Mouse (Mus musculus): ENCODE measurements around the gene Armh2.

The Armh2 gene

GRCm38 (mm10) chr13:24741028-24741427, at the start of gene Armh2:
Armh2 (plus strand) TSS chr13:24741232.
- DNase-seq = no peak

GRCm38 (mm10) chr13:24693312-24693711, 47.7 kb upstream of the Armh2 start:
- no peak for DNase-seq

- DNase-seq = no peak
These were observed 42.3 kb upstream of the Armh2 start for GRCm38 (mm10) chr13:24698746-24699145.

DNA sequence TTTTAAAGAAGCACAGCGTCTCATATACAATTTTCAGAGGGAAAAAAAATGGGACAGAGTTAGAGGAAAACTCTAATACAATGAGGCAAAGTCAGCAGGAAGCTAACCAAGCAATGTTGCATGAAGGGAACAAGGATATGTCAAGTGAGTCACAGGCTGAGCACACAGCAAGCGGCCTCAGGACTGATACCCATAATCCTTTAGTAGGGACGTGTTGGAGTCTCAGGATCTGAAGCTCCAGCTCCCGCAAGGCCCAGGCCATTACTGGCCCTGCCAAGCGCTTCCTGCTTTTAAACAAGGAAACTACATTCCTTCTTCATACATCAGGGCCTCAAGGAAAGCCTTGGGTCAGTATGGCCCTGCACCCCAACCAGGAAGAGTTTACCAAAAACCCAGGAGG, 38.9 kb upstream of the Armh2 start:
- no peak for DNase-seq

DNA sequence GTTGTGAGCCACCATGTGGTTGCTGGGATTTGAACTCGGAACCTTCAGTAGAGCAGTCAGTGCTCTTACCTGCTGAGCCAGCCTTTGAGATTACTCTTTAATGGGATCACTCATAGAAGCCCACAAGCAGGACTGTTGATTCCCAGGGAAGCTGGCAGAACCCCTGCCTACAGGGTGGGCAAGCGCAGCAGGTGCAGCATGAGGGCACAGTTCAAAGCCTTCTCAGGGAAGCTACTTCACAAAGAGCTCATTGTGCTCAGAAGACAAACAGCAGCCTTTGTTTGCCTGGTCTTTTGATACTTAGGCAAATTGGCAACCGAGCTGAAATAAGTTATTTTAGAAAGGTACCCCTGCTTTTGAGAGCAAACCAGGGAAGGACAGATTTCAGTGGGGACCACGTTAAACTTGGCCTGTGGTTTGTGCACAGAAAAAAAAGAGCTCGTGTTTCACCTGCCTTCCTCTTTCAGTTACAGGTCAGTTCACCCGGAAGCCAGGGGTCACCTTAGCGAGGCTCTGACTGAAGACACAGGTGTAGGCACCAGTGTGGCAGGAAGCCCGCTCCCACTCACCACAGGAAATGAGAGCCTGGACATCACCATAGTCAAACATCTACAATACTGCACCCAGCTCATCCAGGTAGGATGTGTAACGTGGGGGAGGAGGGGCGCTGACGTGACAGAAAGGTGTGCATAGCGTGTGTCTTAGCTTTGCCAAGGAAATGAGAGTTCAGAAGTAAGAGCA, 31.2 kb upstream of the Armh2 start:
- no peak for DNase-seq

GRCm38 (mm10) chr13:24710968-24711367, 30.1 kb upstream of the Armh2 start:
- DNase-seq = no peak

DNA sequence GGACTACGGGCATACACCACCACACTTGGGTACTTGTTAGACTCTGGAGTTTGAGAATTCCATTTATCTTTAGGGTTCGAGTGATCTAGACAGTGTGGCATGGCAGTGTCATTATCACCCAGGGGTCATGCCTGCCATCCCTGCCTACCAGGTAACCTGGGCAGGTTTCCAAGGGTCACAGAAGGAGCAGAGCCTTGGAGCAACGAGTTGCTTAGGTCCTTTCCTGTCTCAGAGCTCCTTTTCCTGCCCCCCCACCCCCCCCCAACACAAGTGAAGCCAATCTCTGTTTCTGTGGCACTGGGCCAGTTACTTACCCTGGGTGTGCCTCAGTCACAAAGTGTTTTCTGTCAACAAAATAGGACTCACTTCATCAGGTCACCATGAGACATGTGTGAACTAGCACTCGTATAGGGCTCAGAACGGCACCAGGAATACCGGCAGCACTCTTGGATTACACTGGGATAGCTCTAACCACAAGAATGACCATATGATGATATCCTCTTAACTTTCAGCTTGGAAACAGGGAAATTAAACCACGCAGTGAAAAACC, 28.4 kb upstream of the Armh2 start:
- no peak for DNase-seq

GRCm38 (mm10) chr13:24713434-24714000, 27.5 kb upstream of the Armh2 start:
- peak; percentile 43 to 69 for DNase-seq

GRCm38 (mm10) chr13:24714360-24714885, 26.6 kb upstream of the Armh2 start:
- DNase-seq = no peak

GRCm38 (mm10) chr13:24715601-24716000, 25.4 kb upstream of the Armh2 start:
- no peak for DNase-seq

- DNase-seq = no peak
These were observed 24.6 kb upstream of the Armh2 start for GRCm38 (mm10) chr13:24716441-24716840.

DNA sequence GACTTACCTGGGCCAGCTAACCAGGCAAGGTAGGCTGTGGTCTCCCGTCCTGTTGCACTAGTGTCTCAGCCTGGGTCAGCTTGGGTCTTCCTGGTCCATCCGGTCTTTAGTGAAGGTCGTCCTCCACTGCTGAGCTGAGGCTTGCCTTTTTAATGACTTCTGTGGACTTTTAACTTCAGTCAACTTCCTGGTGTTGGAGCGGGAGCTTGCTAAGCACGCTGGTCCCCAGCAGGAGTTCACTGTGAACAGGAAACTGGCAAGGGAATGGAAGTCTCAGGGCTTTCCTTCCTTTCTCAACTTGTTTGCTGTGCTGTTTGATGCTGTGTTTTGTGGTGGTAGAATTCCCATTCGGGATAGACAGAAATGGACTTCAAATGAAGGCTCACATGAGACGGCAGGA, 23.4 kb upstream of the Armh2 start:
- DNase-seq = no peak

DNA sequence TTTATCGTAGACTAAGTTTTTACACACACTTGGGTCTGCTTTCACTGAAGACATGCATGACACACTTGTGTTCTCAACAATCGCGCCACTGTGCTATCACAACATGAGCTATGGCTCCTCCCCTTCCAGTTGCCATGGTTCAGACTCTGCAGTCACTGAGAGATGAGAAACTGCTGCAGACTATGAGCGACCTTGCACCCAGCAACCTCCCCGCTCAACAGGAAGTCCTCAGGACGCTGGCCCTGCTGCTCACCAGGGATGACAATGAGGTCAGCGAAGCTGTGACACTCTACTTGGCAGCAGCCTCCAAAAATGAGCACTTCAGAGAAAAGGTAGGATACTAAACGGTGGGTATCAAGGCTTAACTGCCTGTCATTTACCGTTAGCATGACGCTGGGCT, 19.5 kb upstream of the Armh2 start:
- DNase-seq = no peak

- no peak for DNase-seq
These were observed 17.2 kb upstream of the Armh2 start for GRCm38 (mm10) chr13:24723699-24724394.

- DNase-seq = no peak
These were observed 16.7 kb upstream of the Armh2 start for GRCm38 (mm10) chr13:24724395-24724759.

GRCm38 (mm10) chr13:24729128-24729527, 11.9 kb upstream of the Armh2 start:
- no peak for DNase-seq

DNA sequence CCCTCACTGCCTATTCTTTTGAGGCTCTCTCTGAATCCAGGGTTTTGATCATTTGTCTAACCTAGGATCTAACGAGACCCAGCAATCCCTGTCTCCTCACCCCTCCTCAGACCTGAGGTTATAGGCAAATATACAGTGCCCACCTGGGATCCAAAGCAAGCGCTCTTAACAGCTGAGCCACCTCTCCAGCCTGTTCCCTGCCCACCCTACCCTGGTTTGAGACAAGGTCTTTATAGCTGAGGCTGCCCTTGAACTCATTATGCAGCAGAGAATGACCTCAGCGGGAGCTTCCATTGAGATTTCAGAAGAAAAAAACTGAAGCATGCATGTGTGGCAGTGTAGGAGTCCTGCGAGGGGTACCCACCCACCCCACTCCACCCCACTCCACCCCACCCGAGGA, 6.5 kb upstream of the Armh2 start:
- no peak for DNase-seq

DNA sequence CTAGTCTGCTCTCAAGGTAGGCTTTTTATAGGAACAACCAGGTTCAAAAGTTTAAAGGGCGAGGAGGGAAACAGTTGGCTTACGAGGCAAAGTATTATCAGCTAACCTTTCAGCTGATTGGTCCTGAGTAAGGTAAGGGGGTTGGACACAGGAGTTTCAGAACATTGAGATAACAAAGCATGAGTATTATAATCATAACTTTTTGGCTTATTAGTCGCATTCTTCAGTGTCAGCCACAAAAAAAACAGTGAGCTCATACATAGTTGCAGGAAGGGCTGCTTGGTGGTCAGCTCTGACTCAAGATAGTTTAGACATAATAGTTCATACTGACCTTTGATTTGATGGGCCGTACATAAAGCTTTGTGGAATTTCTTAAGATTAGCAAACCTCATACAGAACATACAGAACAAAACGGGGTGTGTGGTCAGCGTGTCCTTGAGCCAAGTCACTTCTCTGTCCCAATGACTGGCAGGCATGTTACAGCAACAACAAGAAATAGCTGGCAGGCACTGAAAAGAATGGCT, 5.4 kb upstream of the Armh2 start:
- DNase-seq = no peak

DNA sequence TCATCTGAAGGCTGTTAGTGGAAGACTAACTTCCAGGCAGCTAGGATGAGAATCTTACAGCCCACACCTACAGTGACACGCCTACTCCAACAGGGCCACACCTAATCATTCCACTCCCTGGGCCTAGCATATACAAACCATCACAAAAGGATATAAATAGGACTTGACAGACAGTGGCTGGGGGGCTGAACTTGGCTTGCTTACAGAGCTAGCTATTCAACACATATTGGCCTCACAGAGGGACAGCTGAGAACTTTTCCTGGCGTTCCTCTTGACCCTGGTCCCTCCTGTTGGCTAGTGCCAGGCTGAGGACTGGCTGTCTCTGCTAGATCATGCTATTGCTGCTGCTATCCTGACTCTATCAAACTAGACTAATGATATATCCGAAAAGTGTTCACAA, 6.8 kb downstream of the Armh2 start:
- DNase-seq = no peak

DNA sequence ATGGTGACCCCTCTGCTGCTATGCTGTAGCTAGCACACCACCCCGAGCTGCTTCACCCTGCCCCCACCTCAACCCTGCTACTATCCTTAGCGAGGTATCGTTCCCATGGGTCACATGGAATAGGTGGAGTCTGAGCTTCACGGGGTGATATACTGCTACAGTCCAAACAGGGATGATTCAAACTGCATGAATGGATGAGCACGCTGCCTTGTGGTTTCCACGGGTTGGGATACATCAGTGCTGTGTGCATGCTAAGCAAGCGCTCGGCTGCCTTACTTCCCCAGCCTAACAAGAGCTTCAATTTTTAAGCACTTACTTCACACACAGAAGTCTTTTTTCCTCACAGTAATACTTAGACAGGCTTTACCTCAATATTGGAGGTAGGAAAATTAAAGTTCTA, 9.8 kb downstream of the Armh2 start:
- no peak for DNase-seq

- DNase-seq = no peak
These were observed 10.4 kb downstream of the Armh2 start for GRCm38 (mm10) chr13:24751396-24751795.

DNA sequence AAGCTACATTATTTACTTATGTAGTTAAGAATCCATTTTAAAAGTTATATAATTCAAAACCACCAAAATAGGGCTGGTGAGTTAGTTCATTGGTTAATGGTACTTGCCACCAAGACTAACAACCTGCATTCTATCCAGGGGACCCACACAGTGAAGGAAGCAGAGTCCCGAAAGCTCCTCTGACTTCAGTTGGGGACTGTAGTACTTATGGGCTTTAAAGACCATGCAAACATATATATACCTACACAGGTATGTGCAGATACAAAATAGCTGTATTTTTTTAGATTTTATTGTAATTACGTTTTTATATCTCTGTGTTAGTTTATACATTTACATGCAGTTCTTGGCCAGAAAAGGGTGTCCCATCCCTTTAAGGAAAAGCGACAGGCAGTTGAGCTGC, 15.7 kb downstream of the Armh2 start:
- no peak for DNase-seq

GRCm38 (mm10) chr13:24757820-24758564, 17.0 kb downstream of the Armh2 start:
- no peak for DNase-seq

Measured in spleen, adult 18-20 months (tissue).